Mouse (Mus musculus): ENCODE data around the gene Gm9745. TPM values are rescaled to one million over a fixed set of nuclear protein-coding genes. Genes with fewer than 3 reads are reported as not detected.

Gm9745 gene
- total and polyA plus RNA-seq, 3 experiments, result not detected

Other genes with a start within 250 kb of the Gm9745 start
- 11.8 and 13.9 TPM in 2 replicates for gene Wdr37, start 76.3 kb downstream of the Gm9745 start, total RNA-seq (2012; rRNA removed)
- 13.4 and 19.3 TPM in 2 replicates for gene Wdr37, start 76.3 kb downstream of the Gm9745 start, total RNA-seq (2014; rRNA removed)
- gene Wdr37, start 76.3 kb downstream of the Gm9745 start, polyA plus RNA-seq (2012; ENCODE audit: insufficient read length, low read depth), result 23.0 and 24.2 TPM in 2 replicates
- gene Idi1, start 62.7 kb downstream of the Gm9745 start, total RNA-seq (2012; rRNA removed), result 36.2 and 57.4 TPM in 2 replicates
- 226 and 253 TPM in 2 replicates for gene Idi1, start 62.7 kb downstream of the Gm9745 start, total RNA-seq (2014; rRNA removed)
- gene Idi1, start 62.7 kb downstream of the Gm9745 start, polyA plus RNA-seq (2012; ENCODE audit: insufficient read length, low read depth), result 126 TPM in 2 replicates
- gene Idi2, start 4.6 kb upstream of the Gm9745 start, total RNA-seq (2012; rRNA removed), result not detected in 2 replicates
- not detected in 2 replicates for gene Idi2, start 4.6 kb upstream of the Gm9745 start, total RNA-seq (2014; rRNA removed)
- gene Idi2, start 4.6 kb upstream of the Gm9745 start, polyA plus RNA-seq (2012; ENCODE audit: insufficient read length, low read depth), result not detected in 2 replicates
- gene Gtpbp4, start 47.9 kb upstream of the Gm9745 start, total RNA-seq (2012; rRNA removed), result 92.1 and 112 TPM in 2 replicates
- 116 and 169 TPM in 2 replicates for gene Gtpbp4, start 47.9 kb upstream of the Gm9745 start, total RNA-seq (2014; rRNA removed)
- gene Gtpbp4, start 47.9 kb upstream of the Gm9745 start, polyA plus RNA-seq (2012; ENCODE audit: insufficient read length, low read depth), result 174 and 218 TPM in 2 replicates
- 52.5 and 57.9 TPM in 2 replicates for gene Larp4b, start 145.7 kb upstream of the Gm9745 start, total RNA-seq (2012; rRNA removed)
- 58.3 and 65.4 TPM in 2 replicates for gene Larp4b, start 145.7 kb upstream of the Gm9745 start, total RNA-seq (2014; rRNA removed)
- 52.3 and 63.3 TPM in 2 replicates for gene Larp4b, start 145.7 kb upstream of the Gm9745 start, polyA plus RNA-seq (2012; ENCODE audit: insufficient read length, low read depth)